Mouse (Mus musculus): Measurements from ENCODE around the gene Gdpd2.

- TF ChIP-seq CTCF (IDR thresholded peaks at IDR 0.05; ENCODE audit: insufficient read depth, low read length) (no peak), POLR2A (IDR thresholded peaks at IDR 0.05; ENCODE audit: borderline replicate concordance, extremely low read depth, low read depth, low read length) (no peak)
Observed at GRCm38 (mm10) chrX:100778397-100778796, 48.7 kb downstream of the Gdpd2 start.
